Mouse (Mus musculus) spleen, postnatal 14 days (tissue): ENCODE measurements around the gene Pglyrp2.

ENCODE experiments used
- DNase-seq, 2 experiments: peaks; one replicate each; pipeline ENCODE4 v3.0.0; 2021 to 2022; ENCODE audit warnings: low spot score in 2 of 2

Gene Pglyrp2

GRCm38 (mm10) chr17:32402011-32402778 lies 21.8 kb downstream of the Pglyrp2 start:
- DNase-seq: no peak

GRCm38 (mm10) chr17:32396266-32396665 lies 27.7 kb downstream of the Pglyrp2 start:
- DNase-seq: no peak

- no peak for DNase-seq
These were observed 30.0 kb downstream of the Pglyrp2 start for GRCm38 (mm10) chr17:32393944-32394343.

GRCm38 (mm10) chr17:32389101-32389659 lies 34.8 kb downstream of the Pglyrp2 start, which contains the start of gene Wiz:
Wiz (minus strand) TSS chr17:32389439.
- peak; percentile 76 to 86 for DNase-seq

GRCm38 (mm10) chr17:32388370-32389100 lies 35.4 kb downstream of the Pglyrp2 start:
- DNase-seq: peak in 1 of 2 experiments; percentile 16

GRCm38 (mm10) chr17:32387986-32388369 lies 36.0 kb downstream of the Pglyrp2 start:
- no peak for DNase-seq

- DNase-seq: peak in 1 of 2 experiments; percentile 49
These were observed 37.1 kb downstream of the Pglyrp2 start for GRCm38 (mm10) chr17:32386659-32387432.

- no peak for DNase-seq
These were observed 40.3 kb downstream of the Pglyrp2 start for GRCm38 (mm10) chr17:32383661-32384060.

- DNase-seq: no peak
These were observed 41.4 kb downstream of the Pglyrp2 start for GRCm38 (mm10) chr17:32382576-32382975.

- DNase-seq: no peak
These were observed 45.2 kb downstream of the Pglyrp2 start for GRCm38 (mm10) chr17:32378786-32379185.

GRCm38 (mm10) chr17:32377137-32377536 lies 46.8 kb downstream of the Pglyrp2 start:
- DNase-seq: no peak

GRCm38 (mm10) chr17:32376475-32376874 lies 47.5 kb downstream of the Pglyrp2 start:
- DNase-seq: no peak

- DNase-seq: no peak
These were observed 54.9 kb downstream of the Pglyrp2 start for GRCm38 (mm10) chr17:32368991-32369578.

- DNase-seq: no peak
These were observed 56.3 kb downstream of the Pglyrp2 start for GRCm38 (mm10) chr17:32367706-32368105.

GRCm38 (mm10) chr17:32365296-32365695 lies 58.7 kb downstream of the Pglyrp2 start:
- DNase-seq: no peak

- no peak for DNase-seq
These were observed 59.1 kb downstream of the Pglyrp2 start for GRCm38 (mm10) chr17:32364850-32365249.

- DNase-seq: peak; percentile 74 to 82
These were observed 59.6 kb downstream of the Pglyrp2 start for GRCm38 (mm10) chr17:32364331-32364730.

- DNase-seq: no peak
These were observed 60.1 kb downstream of the Pglyrp2 start for GRCm38 (mm10) chr17:32363821-32364301.

- no peak for DNase-seq
These were observed 61.3 kb downstream of the Pglyrp2 start for GRCm38 (mm10) chr17:32362686-32363085.
